Mouse (Mus musculus) mature B cell (primary cell): ENCODE results near the gene Olfr514.

Experiments
- in situ Hi-C: fragments of 300-500 bp; cut with MboI; formaldehyde crosslinking; loops from 2 replicates; pipeline ENCODE4 v1.14.3; 2019

Gene Olfr514

GRCm38 (mm10) chr7:108825897-108826296, at the start of gene Olfr514:
TSS of gene Olfr514 (minus strand) at chr7:108825997.
- in situ Hi-C loops = no loop called here

DNA sequence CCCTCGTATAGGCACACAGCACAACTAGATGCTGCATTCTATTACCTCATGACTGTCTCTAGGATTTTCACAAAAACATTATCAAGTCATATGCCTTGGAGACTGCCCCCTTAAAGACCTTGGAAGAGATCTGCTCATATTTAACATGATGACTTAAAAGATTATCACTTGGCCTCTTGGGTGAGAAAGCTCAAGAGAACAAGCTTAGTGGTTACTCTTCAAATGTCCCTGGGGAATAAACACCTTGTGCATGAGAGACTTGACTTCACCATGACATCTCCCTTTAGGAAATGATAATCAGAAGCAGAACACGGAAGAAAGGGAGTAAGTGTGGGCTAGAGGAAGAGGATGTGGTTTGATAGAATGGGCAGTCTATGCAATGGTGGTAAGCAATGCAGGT, 46.5 kb upstream of the Olfr514 start, which contains the start of gene Olfr517:
Olfr517 (minus strand) TSS at position 101 of the 400 bp plus-strand sequence.
- in situ Hi-C loops = no loop called here

DNA sequence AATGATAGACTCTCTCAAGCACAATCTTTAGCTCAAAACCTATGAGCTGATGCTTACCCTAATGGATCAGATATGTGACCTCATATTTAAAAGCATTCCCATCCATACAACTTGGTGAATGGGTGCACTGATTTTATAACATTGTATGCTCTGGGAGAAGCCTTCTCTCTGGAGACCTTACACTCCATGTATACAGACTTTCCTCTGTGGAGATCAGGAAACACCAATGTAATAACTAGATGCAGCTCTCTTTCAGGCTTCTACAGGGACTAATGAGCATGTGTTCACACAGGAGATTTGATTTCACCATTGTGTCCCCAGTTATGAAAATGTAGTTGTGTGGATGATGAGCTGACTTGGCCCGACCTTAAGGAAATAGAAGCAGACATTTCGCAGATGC, 24.6 kb upstream of the Olfr514 start, which contains the start of gene Olfr516:
Olfr516 (minus strand) TSS at position 101 of the 400 bp plus-strand sequence.
- in situ Hi-C loops = no loop called here

- in situ Hi-C loops = loop anchor here (10.0 kb wide), 1 partner anchor 120 kb away; the partner anchor contains the start of genes Eif3f and Nlrp10
Observed at GRCm38 (mm10) chr7:108814593-108815215, 11.1 kb downstream of the Olfr514 start.

GRCm38 (mm10) chr7:108797205-108797933, 28.4 kb downstream of the Olfr514 start:
- in situ Hi-C loops = no loop called here
